Mouse (Mus musculus): ENCODE measurements around the gene Tmem63a.

The Tmem63a gene

GRCm38 (mm10) chr1:181005331-181005730, 63.2 kb downstream of the Tmem63a start:
- in situ Hi-C loops (cut with MboI, MseI), result no loop called here

- in situ Hi-C loops (cut with MboI, MseI), result no loop called here
These were observed 65.7 kb downstream of the Tmem63a start for GRCm38 (mm10) chr1:181007831-181008230.

GRCm38 (mm10) chr1:181008266-181008665, 66.1 kb downstream of the Tmem63a start:
- in situ Hi-C loops (cut with MboI, MseI), result no loop called here

- in situ Hi-C loops (cut with MboI, MseI), result no loop called here
These were observed 67.0 kb downstream of the Tmem63a start for GRCm38 (mm10) chr1:181009011-181009590.

GRCm38 (mm10) chr1:181009754-181010153, 67.6 kb downstream of the Tmem63a start:
- in situ Hi-C loops (cut with MboI, MseI), result no loop called here

- in situ Hi-C loops (cut with MboI, MseI), result no loop called here
These were observed 68.2 kb downstream of the Tmem63a start for GRCm38 (mm10) chr1:181010171-181010932.

- in situ Hi-C loops (cut with MboI, MseI), result no loop called here
These were observed 69.5 kb downstream of the Tmem63a start for GRCm38 (mm10) chr1:181011601-181012000.

GRCm38 (mm10) chr1:181012416-181012815, 70.3 kb downstream of the Tmem63a start:
- in situ Hi-C loops (cut with MboI, MseI), result no loop called here

GRCm38 (mm10) chr1:181013446-181013845, 71.3 kb downstream of the Tmem63a start:
- in situ Hi-C loops (cut with MboI, MseI), result no loop called here

GRCm38 (mm10) chr1:181014731-181015500, 72.8 kb downstream of the Tmem63a start:
- in situ Hi-C loops (cut with MboI, MseI), result no loop called here

GRCm38 (mm10) chr1:181015558-181015957, 73.4 kb downstream of the Tmem63a start:
- in situ Hi-C loops (cut with MboI, MseI), result no loop called here

GRCm38 (mm10) chr1:181016045-181016444, 73.9 kb downstream of the Tmem63a start:
- in situ Hi-C loops (cut with MboI, MseI), result no loop called here

- in situ Hi-C loops (cut with MboI, MseI), result no loop called here
These were observed 74.5 kb downstream of the Tmem63a start for GRCm38 (mm10) chr1:181016532-181017131.

GRCm38 (mm10) chr1:181017212-181017711, 75.1 kb downstream of the Tmem63a start:
- in situ Hi-C loops (cut with MboI, MseI), result no loop called here

- in situ Hi-C loops (cut with MboI, MseI), result no loop called here
These were observed 75.8 kb downstream of the Tmem63a start for GRCm38 (mm10) chr1:181017890-181018420.

GRCm38 (mm10) chr1:181020756-181021487, 78.8 kb downstream of the Tmem63a start, which contains the start of gene Ephx1:
Ephx1 (minus strand) TSS chr1:181020904.
- in situ Hi-C loops (cut with MboI, MseI), result loop anchor here in 1 of 2 experiments (5.0 kb wide), 1 partner anchor 34 kb away; no protein-coding TSS in a partner anchor

GRCm38 (mm10) chr1:181021488-181021865, 79.3 kb downstream of the Tmem63a start:
- in situ Hi-C loops (cut with MboI, MseI), result loop anchor here in 1 of 2 experiments (5.0 kb wide), 1 partner anchor 34 kb away; no protein-coding TSS in a partner anchor

GRCm38 (mm10) chr1:181022265-181022664, 80.1 kb downstream of the Tmem63a start:
- in situ Hi-C loops (cut with MboI, MseI), result loop anchor here in 1 of 2 experiments (5.0 kb wide), 1 partner anchor 35 kb away; no protein-coding TSS in a partner anchor
